Mouse (Mus musculus) forebrain, embryonic 16.5 days (tissue): Measurements from ENCODE around the gene Ing5. TPM values are rescaled to one million over a fixed set of nuclear protein-coding genes. Genes with fewer than 3 reads are reported as not detected.
A peak's percentile ranks its signal among the peaks of the same experiment; 100 is the strongest.

Experiments used
- ATAC-seq: fragments of 200-750 bp; cut with Nextera tagmentation; 2 replicates; pipeline ENCODE4 v1.8.0; 2017; ENCODE audit warnings: mild to moderate bottlenecking, moderate library complexity
- H3K27ac ChIP-seq: fragments of 300-500 bp; sonication (generic); 2 replicates; pipeline ENCODE4 v1.5.1; 2014; ENCODE audit warnings: low read length, control low read depth
- H3K27me3 ChIP-seq: fragments of 300-500 bp; sonication (generic); replicated peaks from 2 replicates; pipeline ENCODE4 v1.6.1; 2014; ENCODE audit warnings: low read length; ENCODE audit not compliant: control insufficient read depth, insufficient read depth
- H3K36me3 ChIP-seq: fragments of 300-500 bp; sonication (generic); 2 replicates; pipeline ENCODE4 v1.6.1; 2014; ENCODE audit not compliant: control insufficient read depth, insufficient read depth
- H3K4me1 ChIP-seq: fragments of 300-500 bp; sonication (generic); replicated peaks from 2 replicates; pipeline ENCODE4 v1.6.1; 2014; ENCODE audit warnings: low read length; ENCODE audit not compliant: control insufficient read depth, insufficient read depth
- H3K4me2 ChIP-seq: fragments of 300-500 bp; sonication (generic); 2 replicates; pipeline ENCODE4 v1.6.1; 2014; ENCODE audit warnings: mild to moderate bottlenecking, low read length, control low read depth
- H3K4me3 ChIP-seq: fragments of 300-500 bp; sonication (generic); replicated peaks from 2 replicates; pipeline ENCODE4 v1.5.1; 2014; ENCODE audit warnings: mild to moderate bottlenecking, low read length, control low read depth
- H3K9ac ChIP-seq: fragments of 300-500 bp; sonication (generic); replicated peaks from 2 replicates; pipeline ENCODE4 v1.6.1; 2014; ENCODE audit warnings: low read depth, low read length, control low read depth
- H3K9me3 ChIP-seq: fragments of 300-500 bp; sonication (generic); 2 replicates; pipeline ENCODE4 v1.6.1; 2016; ENCODE audit warnings: low read length; ENCODE audit not compliant: control insufficient read depth
- WGBS: fragments of 180-500 bp; shearing (Covaris S2); extraction: QIAGEN DNeasy Blood & Tissue Kit; methylation state at CpG from one replicate; pipeline ENCODE4 v1.1.7; 2014; 5-methylcytosine and 5-hydroxymethylcytosine counted together
- polyA plus RNA-seq: library from polyadenylated mRNA; unstranded; fragments of >200 nt; fragmentation: Nextera tagmentation; extraction: Ambion mirVana; gene quantifications from 2 replicates; pipeline ENCODE4 v1.2.1, GENCODE M21; 2015

Gene Ing5
- polyA plus RNA-seq, 1 experiment from 2014 or later, result 11.9 TPM

- no peak overlapping the region for H3K4me3 ChIP-seq
- no peak overlapping the region for H3K27ac ChIP-seq
- no peaks in the 10 kb centered on the region for H3K4me1 ChIP-seq
- H3K36me3 ChIP-seq, result peaks cover 8% of the 10 kb centered on the region
- 95% methylated on average over 3 of the region's 3 CpGs for WGBS
- H3K9me3 ChIP-seq, result no peaks in the 10 kb centered on the region
- H3K9ac ChIP-seq, result no peak overlapping the region
- no peak for ATAC-seq
- no peak overlapping the region for H3K4me2 ChIP-seq
- no peaks in the 10 kb centered on the region for H3K27me3 ChIP-seq
These were observed 33.9 kb upstream of the Ing5 start for GRCm38 (mm10) chr1:93769901-93770300.

- H3K9ac ChIP-seq, result no peak overlapping the region
- ATAC-seq, result no peak
- no peaks in the 10 kb centered on the region for H3K4me1 ChIP-seq
- no peak overlapping the region for H3K4me2 ChIP-seq
- WGBS, result 80% methylated on average over 5 of the region's 5 CpGs
- H3K9me3 ChIP-seq, result no peaks in the 10 kb centered on the region
- no peak overlapping the region for H3K4me3 ChIP-seq
- peaks cover 39% of the 10 kb centered on the region for H3K36me3 ChIP-seq
- no peak overlapping the region for H3K27ac ChIP-seq
- H3K27me3 ChIP-seq, result no peaks in the 10 kb centered on the region
These were observed 27.1 kb upstream of the Ing5 start for GRCm38 (mm10) chr1:93776686-93777085.

- peaks cover 42% of the 10 kb centered on the region for H3K36me3 ChIP-seq
- no peaks in the 10 kb centered on the region for H3K4me1 ChIP-seq
- ATAC-seq, result no peak
- H3K9ac ChIP-seq, result no peak overlapping the region
- no peaks in the 10 kb centered on the region for H3K9me3 ChIP-seq
- H3K4me3 ChIP-seq, result no peak overlapping the region
- WGBS, result 85% methylated on average over 2 of the region's 2 CpGs
- no peak overlapping the region for H3K27ac ChIP-seq
- H3K27me3 ChIP-seq, result no peaks in the 10 kb centered on the region
- H3K4me2 ChIP-seq, result no peak overlapping the region
These were observed 16.9 kb upstream of the Ing5 start for GRCm38 (mm10) chr1:93786912-93787311.

- Histone ChIP-seq H3K9me3 (no peaks in the 10 kb centered on the region), H3K4me1 (no peaks in the 10 kb centered on the region), H3K36me3 (peaks cover 40% of the 10 kb centered on the region), H3K4me3 (no peak overlapping the region), H3K27me3 (no peaks in the 10 kb centered on the region), H3K9ac (no peak overlapping the region), H3K27ac (no peak overlapping the region), H3K4me2 (no peak overlapping the region)
- WGBS, result 97% methylated on average over 8 of the region's 8 CpGs
- ATAC-seq, result no peak
These were observed 9.2 kb upstream of the Ing5 start for GRCm38 (mm10) chr1:93794526-93794925.

GRCm38 (mm10) chr1:93795886-93796285, 7.9 kb upstream of the Ing5 start:
- 79% methylated on average over 8 of the region's 8 CpGs for WGBS
- no peak overlapping the region for H3K4me2 ChIP-seq
- H3K27ac ChIP-seq, result no peak overlapping the region
- ATAC-seq, result no peak
- no peaks in the 10 kb centered on the region for H3K9me3 ChIP-seq
- no peak overlapping the region for H3K9ac ChIP-seq
- no peaks in the 10 kb centered on the region for H3K27me3 ChIP-seq
- H3K36me3 ChIP-seq, result peaks cover 35% of the 10 kb centered on the region
- H3K4me3 ChIP-seq, result no peak overlapping the region
- H3K4me1 ChIP-seq, result 0 out of 2 replicates have a peak, but pooled peaks cover 2% of the 10 kb centered on the region

- 77% methylated on average over 21 of the region's 21 CpGs for WGBS
- Histone ChIP-seq H3K9me3 (no peaks in the 10 kb centered on the region), H3K27ac (no peak overlapping the region)
These were observed 2.9 kb upstream of the Ing5 start for GRCm38 (mm10) chr1:93800670-93801503.

GRCm38 (mm10) chr1:93801741-93802238, 2.0 kb upstream of the Ing5 start, which contains the start of gene Dtymk:
Gene Dtymk (minus strand): TSS chr1:93801934.
- Histone ChIP-seq H3K4me2 (peak within 1 kb of the TSS; percentile 56), H3K36me3 (peaks cover 4% of the 10 kb centered on the region; the same call in 1 of the 2 replicates), H3K9me3 (no peaks in the 10 kb centered on the region), H3K9ac (peak within 1 kb of the TSS; percentile 76), H3K27ac (peak within 1 kb of the TSS; percentile 75), H3K4me3 (peak within 1 kb of the TSS; percentile 75), H3K27me3 (no peaks in the 10 kb centered on the region), H3K4me1 (peaks cover 22% of the 10 kb centered on the region)
- under 1% methylated on average over 42 of the region's 42 CpGs for WGBS
- ATAC-seq, result peak; percentile 62

More at GRCm38 (mm10) chr1:93800670-93801503, 2.9 kb upstream of the Ing5 start:
- Histone ChIP-seq H3K4me1 (peaks cover 22% of the 10 kb centered on the region), H3K9ac (peak overlapping the region; percentile 76; the same call in 1 of the 2 replicates), H3K4me3 (peak overlapping the region; percentile 75), H3K36me3 (peaks cover 4% of the 10 kb centered on the region; the same call in 1 of the 2 replicates), H3K27me3 (no peaks in the 10 kb centered on the region), H3K4me2 (peak overlapping the region; percentile 56)
- ATAC-seq, result no peak

GRCm38 (mm10) chr1:93802771-93803170, 994 bp upstream of the Ing5 start:
- Histone ChIP-seq H3K9ac (no peak overlapping the region), H3K27ac (no peak overlapping the region), H3K4me3 (no peak overlapping the region), H3K9me3 (no peaks in the 10 kb centered on the region), H3K36me3 (peaks cover 6% of the 10 kb centered on the region), H3K4me2 (peak overlapping the region; percentile 92), H3K27me3 (no peaks in the 10 kb centered on the region), H3K4me1 (peaks cover 22% of the 10 kb centered on the region)
- WGBS, result 85% methylated on average over 5 of the region's 5 CpGs
- no peak for ATAC-seq

- Histone ChIP-seq H3K9ac (no peak overlapping the region), H3K27ac (no peak overlapping the region), H3K9me3 (no peaks in the 10 kb centered on the region), H3K4me3 (peak overlapping the region; percentile 92), H3K4me2 (peak overlapping the region; percentile 70), H3K36me3 (peaks cover 12% of the 10 kb centered on the region), H3K27me3 (no peaks in the 10 kb centered on the region), H3K4me1 (peaks cover 22% of the 10 kb centered on the region)
- 84% methylated on average over 4 of the region's 4 CpGs for WGBS
- no peak for ATAC-seq
These were observed 1.1 kb downstream of the Ing5 start for GRCm38 (mm10) chr1:93804818-93805217.
